Mouse (Mus musculus): ENCODE measurements around the gene Zdhhc14.

Zdhhc14 gene

DNA sequence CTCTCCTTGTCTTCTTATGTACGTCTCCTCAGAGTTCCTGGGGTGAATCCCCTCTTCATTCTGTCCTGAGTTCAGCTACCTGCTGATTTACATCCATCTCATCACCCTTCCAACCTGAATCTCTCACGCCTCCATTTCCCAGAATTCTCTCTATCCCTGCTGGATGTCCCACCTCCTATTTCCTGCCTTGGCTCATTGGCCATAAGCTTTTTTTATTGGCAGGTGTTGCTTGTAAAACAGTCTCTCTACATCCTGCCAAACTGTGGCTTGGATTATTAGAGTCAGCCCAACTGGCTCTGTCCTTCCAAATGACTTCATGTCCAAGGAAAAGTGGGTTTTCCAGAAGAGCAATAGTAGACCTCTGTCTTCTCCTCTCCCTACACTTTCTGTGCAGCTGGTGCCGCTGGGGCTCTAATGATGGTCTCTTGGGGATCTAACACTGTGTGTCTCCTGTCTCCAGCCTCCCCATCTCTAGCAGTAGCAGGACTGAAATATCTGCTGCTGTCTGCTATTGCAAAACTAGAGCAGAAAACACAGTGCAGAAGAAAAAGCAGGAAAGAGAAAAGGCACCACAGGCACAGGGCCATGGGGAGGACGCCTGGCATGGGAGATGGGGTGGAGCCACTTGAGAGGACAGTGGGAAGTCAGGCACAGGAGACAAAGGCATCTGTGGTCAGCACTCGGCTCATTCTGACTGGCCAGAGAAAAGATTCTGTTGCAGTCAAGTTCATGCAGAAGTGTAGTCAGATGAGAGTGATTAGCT, 288.0 kb downstream of the Zdhhc14 start:
- DNase-seq (ENCODE audit: low spot score), result no peak

DNA sequence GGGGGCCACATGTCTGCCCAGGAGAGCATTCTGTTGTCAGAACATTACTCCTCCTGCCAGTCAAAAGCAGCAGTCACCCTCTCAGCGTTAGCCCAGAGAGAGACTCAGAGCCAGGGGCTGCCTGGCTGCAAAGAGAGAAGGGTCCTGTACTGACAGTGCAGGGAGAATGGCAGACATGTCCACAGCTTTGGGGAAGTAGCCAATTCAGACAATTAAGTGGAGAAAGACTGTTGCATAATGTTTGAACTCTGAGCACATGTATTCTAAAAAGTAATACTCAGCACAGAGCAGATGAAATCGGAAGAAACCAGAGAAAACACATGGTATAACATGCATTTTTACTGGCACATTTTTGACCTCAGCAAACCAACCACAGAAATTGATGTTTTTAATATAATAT, 292.9 kb downstream of the Zdhhc14 start:
- DNase-seq (ENCODE audit: low spot score), result no peak

DNA sequence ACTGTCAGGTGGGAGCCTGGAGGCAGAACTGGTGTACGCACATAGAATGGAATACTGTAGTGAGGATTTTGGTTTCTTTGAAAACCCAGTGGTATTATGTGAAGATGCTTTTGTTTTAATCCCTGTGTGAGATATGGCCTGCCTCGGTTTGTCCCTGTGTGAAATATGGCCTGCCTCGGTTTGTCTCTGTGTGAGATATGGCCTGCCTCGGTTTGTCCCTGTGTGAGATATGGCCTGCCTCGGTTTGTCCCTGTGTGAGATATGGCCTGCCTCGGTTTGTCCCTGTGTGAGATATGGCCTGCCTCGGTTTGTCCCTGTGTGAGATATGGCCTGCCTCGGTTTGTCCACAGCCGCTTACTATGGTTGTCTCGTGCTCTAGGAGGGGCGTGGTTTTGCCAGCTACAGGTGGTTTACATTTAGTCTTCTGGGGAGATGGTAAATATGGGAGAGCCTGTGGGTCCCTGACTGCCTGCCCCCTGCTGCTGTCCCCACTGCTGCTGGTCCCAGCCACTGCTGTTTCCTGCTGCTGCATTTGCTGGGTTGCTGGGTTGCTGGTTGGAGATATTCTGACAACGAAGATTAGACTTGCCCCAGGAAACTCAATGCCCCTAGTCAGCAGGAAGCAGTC, 299.9 kb downstream of the Zdhhc14 start:
- DNase-seq (ENCODE audit: low spot score), result no peak

DNA sequence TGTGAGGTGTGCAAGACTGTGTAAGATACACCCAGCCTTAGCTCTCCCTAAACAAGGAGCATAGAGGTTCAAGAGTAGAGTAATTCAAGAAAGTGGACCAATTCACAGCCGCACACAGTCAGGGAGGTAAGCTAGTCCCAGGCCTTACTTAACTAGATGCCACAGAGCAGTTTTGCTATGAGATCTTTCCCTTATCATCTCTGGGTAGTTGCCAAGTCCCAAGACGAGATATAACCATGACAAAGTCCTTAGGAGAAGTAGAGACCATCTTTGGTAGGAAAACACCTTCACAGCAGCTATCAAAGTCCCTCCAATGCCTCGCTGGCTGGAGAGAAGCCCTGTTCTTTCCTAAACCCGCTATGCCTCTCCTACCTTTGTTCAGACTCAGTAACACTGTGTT, 301.2 kb downstream of the Zdhhc14 start:
- DNase-seq (ENCODE audit: low spot score), result no peak

DNA sequence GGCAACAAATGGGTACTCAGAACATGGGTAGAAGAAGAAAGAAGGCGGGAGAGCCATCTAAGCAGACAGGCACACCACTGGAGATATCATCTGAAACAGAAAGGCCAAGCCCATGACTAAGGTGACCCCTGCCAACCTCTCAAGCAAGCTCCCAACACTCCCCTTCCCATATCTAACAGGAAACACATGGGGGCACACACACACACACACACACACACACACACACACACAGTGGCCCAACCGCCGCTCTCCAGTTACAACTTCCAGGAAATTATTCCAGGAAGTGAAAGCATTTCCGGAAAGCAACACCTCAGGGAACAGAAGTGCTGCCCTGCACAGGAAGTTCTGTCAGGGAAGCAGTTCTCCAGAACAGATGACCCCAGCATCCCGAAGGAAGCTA, 301.9 kb downstream of the Zdhhc14 start:
- DNase-seq (ENCODE audit: low spot score), result peak; percentile 18

DNA sequence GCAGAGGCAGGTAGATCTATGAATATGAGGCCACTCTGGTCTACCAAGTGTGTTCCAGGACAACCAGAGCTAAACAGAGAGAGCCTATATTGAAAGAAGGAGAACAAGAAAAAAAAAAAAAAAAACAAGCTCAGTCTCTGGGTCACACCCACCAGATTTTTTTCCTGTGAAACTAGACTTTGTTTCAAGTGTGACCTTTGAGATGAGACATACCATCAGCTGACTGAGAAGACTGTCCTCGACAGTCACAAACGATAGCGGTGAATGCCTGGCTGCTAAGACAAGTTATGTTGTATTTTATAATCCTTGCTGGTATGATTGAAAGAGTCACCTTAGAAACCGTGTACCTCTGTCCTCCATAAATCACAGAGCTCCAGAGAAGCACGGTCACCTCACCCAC, 303.0 kb downstream of the Zdhhc14 start:
- DNase-seq (ENCODE audit: low spot score), result no peak

DNA sequence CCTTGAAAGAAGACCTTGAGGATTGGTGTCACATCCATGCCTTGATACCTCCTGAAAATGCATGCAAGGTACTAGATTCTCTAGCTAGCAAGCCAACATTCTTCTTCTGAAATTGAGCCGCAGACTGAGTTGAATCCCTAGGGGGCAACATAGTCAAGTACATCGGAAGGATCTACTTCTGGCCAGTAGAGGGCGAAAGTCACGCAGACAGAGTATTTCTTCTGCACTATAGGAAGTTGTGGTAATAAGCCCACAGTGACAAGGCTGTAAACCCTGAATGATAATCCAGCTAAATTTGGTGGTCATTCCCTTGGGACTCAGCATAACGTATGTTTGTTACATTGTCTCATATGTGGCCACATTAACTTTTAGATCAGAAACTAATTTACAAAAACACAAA, 303.5 kb downstream of the Zdhhc14 start:
- peak; percentile 90 for DNase-seq (ENCODE audit: low spot score)

DNA sequence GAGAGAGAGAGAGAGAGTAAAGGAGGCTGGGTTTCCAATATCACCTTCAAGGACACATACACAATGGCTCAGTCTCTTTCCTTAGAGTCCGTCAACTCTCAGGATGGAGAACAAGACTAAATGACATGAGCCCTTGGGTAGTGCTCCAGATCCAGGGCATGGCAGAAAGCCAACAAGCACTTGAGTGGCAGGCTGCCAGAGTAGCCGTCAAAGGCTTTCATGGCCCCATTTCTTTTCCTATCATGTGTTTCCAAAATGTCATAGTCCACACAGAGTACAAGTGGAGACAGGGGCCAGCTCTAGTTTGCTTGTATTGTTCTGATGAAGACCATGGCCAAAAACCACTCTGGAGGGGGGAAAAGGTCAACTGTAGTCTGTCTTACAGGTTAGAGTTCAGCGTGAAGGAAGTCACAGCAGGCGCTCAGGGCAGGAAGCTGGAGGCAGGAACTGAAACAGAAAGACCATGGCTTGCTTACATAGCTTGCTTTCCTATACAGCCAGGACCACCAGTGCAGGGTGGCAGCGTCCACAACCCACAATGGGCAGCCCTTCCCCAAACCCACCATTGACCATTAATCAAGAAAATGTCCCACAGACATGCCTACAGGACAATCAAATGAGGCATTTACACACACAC, 304.9 kb downstream of the Zdhhc14 start:
- DNase-seq (ENCODE audit: low spot score), result no peak

DNA sequence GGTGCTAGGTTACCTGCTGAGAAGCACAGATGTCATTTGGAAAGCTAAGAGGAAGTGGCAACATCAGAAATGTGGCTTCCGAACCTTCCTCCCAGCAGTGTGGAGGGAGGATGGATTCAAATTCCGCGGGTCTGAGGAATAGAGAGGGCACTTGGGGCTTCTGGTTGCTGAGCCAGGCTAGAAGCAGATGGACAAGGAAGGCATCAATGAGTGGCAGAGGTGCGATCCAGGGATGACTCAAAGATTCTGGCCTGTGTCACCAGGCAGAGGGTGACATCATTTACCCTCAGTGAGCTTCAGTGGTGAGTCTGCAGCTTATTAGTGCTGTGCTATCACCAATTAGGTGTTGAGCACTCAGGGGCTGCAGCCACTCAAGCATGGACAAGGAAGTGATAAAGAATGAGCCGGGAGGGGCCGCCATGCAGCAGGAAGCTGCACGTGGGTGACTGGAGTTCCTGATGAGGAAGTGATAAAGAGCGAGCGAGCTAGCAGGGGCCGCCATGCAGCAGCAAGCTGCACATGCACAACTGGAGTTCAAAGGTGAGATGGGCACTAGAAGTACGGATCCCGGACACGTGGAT, 306.0 kb downstream of the Zdhhc14 start:
- DNase-seq (ENCODE audit: low spot score), result no peak

DNA sequence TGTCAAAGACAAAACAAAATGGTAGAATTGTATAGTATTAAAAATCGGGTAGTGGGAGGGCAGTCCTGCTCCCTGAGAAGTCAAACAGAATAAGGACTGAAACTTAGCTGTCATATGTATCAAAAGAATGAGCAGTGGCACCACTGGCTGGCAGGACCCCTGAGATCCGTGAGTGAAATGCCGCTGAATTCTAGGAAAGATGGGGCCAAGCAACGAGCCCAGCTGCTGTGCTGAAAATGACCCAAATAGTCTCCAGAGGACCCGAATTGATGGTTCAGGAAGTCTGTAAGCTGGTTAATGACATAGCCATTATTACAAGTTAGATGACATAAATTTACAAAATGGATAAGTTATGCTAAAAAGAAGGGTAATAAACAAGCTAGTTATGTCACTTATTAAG, 306.5 kb downstream of the Zdhhc14 start:
- DNase-seq (ENCODE audit: low spot score), result no peak

DNA sequence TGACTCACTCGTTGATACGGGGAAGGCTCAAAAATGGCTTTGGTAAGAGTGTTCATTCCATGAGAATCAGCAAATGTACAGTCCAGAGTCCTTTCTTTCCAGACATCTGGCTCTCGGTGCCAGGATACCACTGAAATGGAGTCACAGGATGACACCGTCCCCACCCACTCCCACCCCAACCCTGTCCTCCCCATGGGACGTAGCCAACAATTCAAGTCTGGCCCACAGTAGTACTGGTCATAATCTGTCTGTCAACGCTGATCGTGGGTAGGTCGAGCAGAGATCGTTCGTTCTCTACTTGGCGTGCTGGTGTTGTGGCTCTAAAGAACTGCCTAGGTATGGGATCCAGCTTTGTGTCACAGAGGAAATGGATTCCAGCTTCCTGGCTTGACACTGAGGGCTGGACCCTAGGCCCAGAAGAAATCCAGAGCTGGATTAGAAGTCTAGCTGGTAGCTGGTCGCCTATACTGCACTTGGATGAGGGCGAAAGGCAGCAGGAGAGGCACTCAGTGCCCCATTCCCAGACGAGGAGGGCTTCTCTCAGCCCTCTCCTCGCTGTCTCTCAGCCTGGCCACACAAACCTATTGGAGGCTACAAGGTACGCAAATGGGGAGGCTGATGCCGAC, 307.2 kb downstream of the Zdhhc14 start:
- no peak for DNase-seq (ENCODE audit: low spot score)

DNA sequence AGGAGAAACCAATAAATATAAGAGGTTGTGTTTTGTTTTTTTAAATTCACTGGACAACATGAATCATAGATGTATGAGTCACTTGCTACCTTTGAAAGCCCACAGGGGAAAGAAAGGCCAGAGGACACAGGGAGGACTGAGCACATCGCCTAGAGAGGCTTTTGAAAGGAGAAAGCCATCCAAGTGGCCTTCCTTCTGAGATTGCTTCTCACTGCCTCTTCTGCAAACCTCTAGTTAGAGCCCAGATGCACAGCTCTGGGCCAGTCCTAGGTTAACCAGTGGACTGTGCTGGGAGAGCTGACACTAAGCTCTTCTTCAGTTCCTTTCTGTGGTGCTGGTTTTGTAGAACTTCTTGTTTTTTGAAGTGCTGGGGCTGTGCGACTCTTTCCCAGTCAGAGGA, 307.9 kb downstream of the Zdhhc14 start:
- no peak for DNase-seq (ENCODE audit: low spot score)

DNA sequence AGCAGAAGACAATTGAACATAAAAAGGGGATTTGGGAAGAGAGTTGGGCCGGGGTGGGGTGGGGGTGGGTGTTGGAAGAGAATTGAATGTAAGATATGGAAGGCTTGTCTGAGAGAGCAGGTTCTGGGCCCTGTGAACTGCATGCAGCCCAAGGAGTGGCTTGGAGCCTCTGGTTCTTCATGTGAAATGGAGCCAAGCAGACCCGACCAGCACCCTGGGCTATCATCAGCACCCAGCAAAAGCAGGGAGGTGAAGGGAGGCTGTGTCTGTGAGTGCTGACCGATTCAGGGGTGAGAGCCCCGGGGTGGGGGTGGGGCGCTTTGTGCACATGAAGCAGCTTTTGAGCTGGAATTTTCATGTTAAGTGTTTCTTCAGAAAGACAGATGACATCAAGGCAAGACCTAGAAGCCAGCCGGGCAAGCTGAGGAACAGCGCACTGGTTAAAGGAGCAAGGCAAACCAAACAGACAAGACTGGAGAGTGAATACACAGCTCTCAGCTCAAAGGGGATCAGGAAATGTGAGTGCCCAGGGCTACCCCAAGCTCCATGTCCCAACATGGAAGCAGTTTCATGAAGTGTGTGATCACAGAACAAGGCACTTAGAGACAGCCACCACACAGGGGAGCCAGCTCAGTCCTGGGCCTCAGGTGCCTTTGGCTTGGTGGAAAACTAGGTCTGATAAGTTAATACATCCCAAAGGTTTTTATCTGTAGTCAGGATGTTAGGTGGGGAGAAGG, 308.6 kb downstream of the Zdhhc14 start:
- DNase-seq (ENCODE audit: low spot score), result no peak

DNA sequence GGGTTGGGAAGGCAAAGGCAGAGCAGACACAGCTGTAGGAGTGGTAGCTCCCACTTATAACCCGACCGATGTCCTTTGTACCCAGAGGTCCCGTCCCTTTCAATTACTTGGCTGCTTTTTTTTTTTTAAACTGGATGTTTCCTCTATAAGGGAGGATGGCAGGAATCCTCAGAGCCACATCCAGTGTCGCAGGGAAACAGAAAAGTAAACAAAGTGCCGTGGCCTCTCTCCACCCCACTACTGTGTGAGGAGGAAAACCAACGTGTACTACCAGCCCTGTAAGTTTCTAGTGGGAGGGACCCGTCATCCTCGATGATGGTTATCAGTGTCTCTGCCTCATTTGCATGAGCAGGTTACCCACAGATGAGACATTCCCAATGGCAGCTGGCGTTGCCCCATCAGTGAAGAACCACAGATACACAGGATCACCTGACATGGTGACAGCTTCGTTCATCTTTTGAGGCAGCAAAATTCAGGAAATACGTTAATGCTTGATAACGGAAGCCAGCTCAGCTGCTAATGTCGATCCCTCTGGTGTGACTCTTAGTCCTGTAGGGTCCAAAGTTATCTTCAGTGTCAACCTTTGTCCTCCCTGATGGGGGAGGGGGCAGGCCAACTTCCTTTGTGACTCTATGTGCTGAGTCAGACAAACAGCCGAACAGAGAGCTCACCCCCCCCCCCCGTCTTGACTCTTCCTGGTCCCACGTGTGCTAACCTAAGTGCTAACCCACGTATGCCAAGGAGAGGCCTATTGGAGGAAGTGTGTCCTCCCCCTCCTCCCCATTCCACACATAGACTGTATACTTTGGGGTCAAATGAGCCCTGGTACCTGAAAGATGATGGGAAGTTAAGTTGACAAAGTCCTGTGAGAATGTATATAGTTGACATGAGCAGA, 309.7 kb downstream of the Zdhhc14 start:
- no peak for DNase-seq (ENCODE audit: low spot score)

DNA sequence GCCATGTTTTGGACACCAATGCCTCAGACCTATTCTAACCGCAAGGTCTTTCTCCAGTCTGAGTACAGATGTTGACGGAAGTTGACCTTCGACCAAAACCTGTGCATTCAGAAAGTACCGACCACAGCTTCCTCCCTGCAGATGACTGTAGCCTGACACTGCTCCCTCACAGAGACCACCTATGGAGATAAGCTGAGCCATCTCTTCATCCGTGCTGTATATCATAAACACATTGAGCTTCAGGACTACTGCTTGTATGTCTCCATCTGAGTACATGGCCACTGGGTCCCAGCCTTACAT, 310.2 kb downstream of the Zdhhc14 start:
- no peak for DNase-seq (ENCODE audit: low spot score)
